Mouse (Mus musculus): ENCODE results near the gene Mccc2.

- TF ChIP-seq MAX (IDR thresholded peaks at IDR 0.05; ENCODE audit: low read length) (no peak), EP300 (IDR thresholded peaks at IDR 0.05; ENCODE audit: low read length) (no peak), IRF4 (IDR thresholded peaks at IDR 0.05; ENCODE audit: low read depth, low read length) (no peak), CTCF (conservative IDR thresholded peaks at IDR 0.05 in 1 of 2, IDR thresholded peaks at IDR 0.05 in 1 of 2; ENCODE audit: low read depth in 2 of 2, low read length in 2 of 2) (no peak), POLR2A (IDR thresholded peaks at IDR 0.05; ENCODE audit: low read depth, low read length) (no peak), NELFE (IDR thresholded peaks at IDR 0.05; ENCODE audit: low read depth, low read length) (no peak), TBP (conservative IDR thresholded peaks at IDR 0.05; ENCODE audit: low read depth, low read length) (no peak), POLR2AphosphoS2 (IDR thresholded peaks at IDR 0.05; ENCODE audit: low read depth, low read length) (no peak)
Observed at GRCm38 (mm10) chr13:99938606-99939319, 76.7 kb downstream of the Mccc2 start.
